Mouse (Mus musculus): Measurements from ENCODE around the gene Atn1.

GRCm38 (mm10) chr6:124757351-124757880 lies 1.1 kb upstream of the Atn1 start:
- TF ChIP-seq CTCF (conservative IDR thresholded peaks at IDR 0.05; ENCODE audit: insufficient read depth, insufficient read length, low read depth, low read length) (no peak), POLR2A (IDR thresholded peaks at IDR 0.05; ENCODE audit: low read depth, low read length) (no peak)
